Mouse (Mus musculus): ENCODE measurements around the gene Ube2l6.
A peak's percentile ranks its signal among the peaks of the same experiment; 100 is the strongest.

Ube2l6 gene

GRCm38 (mm10) chr2:84798493-84798921 is at the start of gene Ube2l6:
Gene Ube2l6, plus strand, starts transcription at chr2:84798828.
- no peak for TF ChIP-seq GATA4 (IDR thresholded peaks at IDR 0.05; ENCODE audit: insufficient replicate concordance, low read length)

GRCm38 (mm10) chr2:84750115-84750514 is 48.5 kb upstream of the Ube2l6 start:
- TF ChIP-seq GATA4 (IDR thresholded peaks at IDR 0.05; ENCODE audit: insufficient replicate concordance, low read length), result no peak

GRCm38 (mm10) chr2:84756245-84756644 is 42.4 kb upstream of the Ube2l6 start:
- 0 out of 2 replicates have a peak, but pooled peaks have one; percentile 25 for TF ChIP-seq GATA4 (IDR thresholded peaks at IDR 0.05; ENCODE audit: insufficient replicate concordance, low read length)

DNA sequence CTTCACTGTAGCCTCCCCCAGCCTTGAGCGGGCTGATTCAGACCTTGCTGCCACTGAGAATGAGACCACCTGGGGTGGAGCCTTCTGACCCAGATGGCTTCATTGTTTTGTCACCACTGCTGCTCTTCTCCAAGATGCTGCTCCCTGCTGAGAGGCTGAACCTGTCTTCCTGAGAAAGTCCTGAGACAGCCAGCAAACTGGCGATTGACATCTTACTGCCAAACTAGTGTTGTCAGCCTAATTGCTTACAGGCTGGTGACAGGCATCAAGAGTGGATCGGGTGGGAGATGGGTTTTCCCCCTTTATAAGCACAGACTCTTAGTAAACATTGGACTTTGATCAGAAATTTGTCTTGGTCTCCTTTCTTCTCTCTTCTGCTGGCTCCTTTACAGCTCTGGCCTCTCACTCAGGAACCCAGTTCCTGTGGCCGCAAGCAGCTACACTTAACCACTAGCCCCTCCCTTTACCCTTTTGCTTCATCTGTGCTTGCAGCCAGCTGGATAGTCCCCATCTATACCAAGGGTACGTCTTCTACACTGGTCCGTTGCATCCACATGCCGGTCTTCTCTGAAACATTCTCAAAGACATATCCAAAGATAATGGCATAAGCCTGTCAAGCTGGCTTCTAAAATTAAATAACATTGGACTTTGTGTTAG is 41.5 kb upstream of the Ube2l6 start:
- TF ChIP-seq GATA4 (IDR thresholded peaks at IDR 0.05; ENCODE audit: insufficient replicate concordance, low read length), result no peak

DNA sequence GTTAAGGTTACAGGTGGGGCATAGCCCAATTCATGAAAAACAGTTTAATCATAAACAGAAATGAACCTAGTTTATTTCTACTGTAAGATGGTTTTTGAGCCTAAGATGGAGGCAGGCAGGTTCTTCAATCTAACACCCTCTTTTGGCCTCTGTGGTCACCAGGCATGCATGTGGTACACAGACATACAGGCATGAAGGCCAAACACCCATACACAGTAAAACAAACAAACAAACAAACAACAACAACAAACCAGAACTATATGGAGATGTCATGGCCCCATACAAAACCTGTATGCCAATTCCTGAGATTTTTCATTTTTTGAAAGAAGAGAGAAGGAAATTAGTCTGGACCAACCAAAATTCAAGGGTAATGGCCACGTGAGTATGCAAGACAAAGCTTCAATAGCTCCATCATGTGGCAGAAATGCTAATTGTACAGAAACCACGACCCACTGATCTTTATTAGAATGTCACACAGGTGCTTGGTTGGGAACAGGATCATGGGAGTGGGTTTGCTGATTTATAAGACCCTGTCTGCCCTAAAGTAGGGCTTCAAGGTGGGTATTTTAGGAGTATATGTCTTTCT is 40.0 kb upstream of the Ube2l6 start:
- no peak for TF ChIP-seq GATA4 (IDR thresholded peaks at IDR 0.05; ENCODE audit: insufficient replicate concordance, low read length)

GRCm38 (mm10) chr2:84760777-84761176 is 37.9 kb upstream of the Ube2l6 start:
- no peak for TF ChIP-seq GATA4 (IDR thresholded peaks at IDR 0.05; ENCODE audit: insufficient replicate concordance, low read length)

DNA sequence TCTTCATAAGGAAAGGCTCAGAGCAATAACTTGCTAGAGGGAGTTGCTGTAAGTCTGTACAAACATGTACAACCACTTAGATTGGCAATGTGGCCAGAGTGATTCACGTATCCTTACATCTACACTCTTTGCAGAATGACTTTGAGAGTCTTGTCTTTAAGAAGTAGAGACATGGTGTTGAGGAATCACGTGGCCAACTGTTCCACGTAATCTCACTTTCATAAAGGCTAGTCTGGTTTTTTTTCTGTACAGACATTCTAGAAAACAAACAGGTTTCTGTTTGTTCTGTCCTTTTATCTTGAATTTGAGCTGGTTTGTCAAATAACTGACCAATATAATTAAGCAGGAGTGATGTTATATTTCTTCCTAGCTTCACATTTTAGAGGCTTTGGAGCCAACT is 37.3 kb upstream of the Ube2l6 start:
- TF ChIP-seq GATA4 (IDR thresholded peaks at IDR 0.05; ENCODE audit: insufficient replicate concordance, low read length), result no peak

GRCm38 (mm10) chr2:84761840-84762239 is 36.8 kb upstream of the Ube2l6 start:
- no peak for TF ChIP-seq GATA4 (IDR thresholded peaks at IDR 0.05; ENCODE audit: insufficient replicate concordance, low read length)

DNA sequence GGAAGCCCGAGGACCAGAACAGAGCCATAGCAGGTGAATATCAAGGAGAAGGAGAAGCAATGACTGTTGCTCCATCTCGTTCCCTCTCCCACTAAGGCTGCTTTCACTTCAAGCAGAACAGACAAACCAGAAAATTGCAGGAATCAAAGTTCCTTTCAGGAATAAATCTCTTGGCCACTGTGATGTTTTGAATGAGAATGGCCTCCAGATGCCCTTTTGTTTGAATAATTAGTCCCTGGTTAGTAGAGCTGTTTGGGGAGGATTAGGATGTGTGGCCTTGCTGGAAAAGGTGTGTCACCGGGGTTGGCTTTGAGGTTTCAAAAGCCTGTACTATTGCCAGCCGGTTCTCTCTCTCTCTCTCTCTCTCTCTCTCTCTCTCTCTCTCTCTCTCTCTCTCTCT is 36.3 kb upstream of the Ube2l6 start:
- no peak for TF ChIP-seq GATA4 (IDR thresholded peaks at IDR 0.05; ENCODE audit: insufficient replicate concordance, low read length)

GRCm38 (mm10) chr2:84762818-84763217 is 35.8 kb upstream of the Ube2l6 start:
- no peak for TF ChIP-seq GATA4 (IDR thresholded peaks at IDR 0.05; ENCODE audit: insufficient replicate concordance, low read length)

GRCm38 (mm10) chr2:84770501-84770900 is 28.1 kb upstream of the Ube2l6 start:
- TF ChIP-seq GATA4 (IDR thresholded peaks at IDR 0.05; ENCODE audit: insufficient replicate concordance, low read length), result no peak

- TF ChIP-seq GATA4 (IDR thresholded peaks at IDR 0.05; ENCODE audit: insufficient replicate concordance, low read length), result no peak
These were observed 26.2 kb upstream of the Ube2l6 start for GRCm38 (mm10) chr2:84772454-84772853.

- no peak for TF ChIP-seq GATA4 (IDR thresholded peaks at IDR 0.05; ENCODE audit: insufficient replicate concordance, low read length)
These were observed 25.4 kb upstream of the Ube2l6 start for GRCm38 (mm10) chr2:84773195-84773594.

- no peak for TF ChIP-seq GATA4 (IDR thresholded peaks at IDR 0.05; ENCODE audit: insufficient replicate concordance, low read length)
These were observed 23.9 kb upstream of the Ube2l6 start for GRCm38 (mm10) chr2:84774751-84775150.

DNA sequence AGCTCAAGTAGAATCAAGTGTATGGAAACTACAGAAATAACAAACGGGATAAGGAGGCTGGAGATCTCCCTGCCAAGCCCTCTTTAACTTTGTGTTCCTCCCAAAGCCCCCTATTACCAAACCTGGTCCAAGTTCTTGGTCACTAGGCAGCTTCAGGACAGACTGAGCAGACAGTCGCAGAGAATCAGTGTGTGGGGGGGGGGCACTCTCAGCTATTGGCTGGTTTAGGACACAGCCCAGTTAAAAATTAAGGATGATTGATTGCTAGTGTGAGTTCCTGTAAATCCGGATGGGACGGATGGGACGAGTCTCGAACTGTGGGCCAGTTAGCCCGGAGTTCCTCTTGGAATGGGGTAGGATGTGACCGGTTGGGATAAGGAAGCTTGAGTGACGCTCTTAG is 23.4 kb upstream of the Ube2l6 start, which contains the start of gene Serping1:
Gene Serping1 (minus strand): TSS at position 204 of the 400 bp plus-strand sequence.
- no peak for TF ChIP-seq GATA4 (IDR thresholded peaks at IDR 0.05; ENCODE audit: insufficient replicate concordance, low read length)

- TF ChIP-seq GATA4 (IDR thresholded peaks at IDR 0.05; ENCODE audit: insufficient replicate concordance, low read length), result no peak
These were observed 23.0 kb upstream of the Ube2l6 start for GRCm38 (mm10) chr2:84775665-84776064.

GRCm38 (mm10) chr2:84777706-84778105 is 20.9 kb upstream of the Ube2l6 start:
- TF ChIP-seq GATA4 (IDR thresholded peaks at IDR 0.05; ENCODE audit: insufficient replicate concordance, low read length), result no peak

Measured in liver, adult (tissue).